Mouse (Mus musculus): ENCODE measurements around the gene Gsta2.
"Not testable (repeated sequence)": the region's sequence is repeated elsewhere in the genome, so short reads cannot be mapped to it uniquely, and the experiment has no call there.

GRCm38 (mm10) chr9:78350007-78350406, 5.6 kb downstream of the Gsta2 start:
- not testable (repeated sequence) for TF ChIP-seq POLR2A (IDR thresholded peaks at IDR 0.05; ENCODE audit: low read depth, low read length); CTCF (IDR thresholded peaks at IDR 0.05; ENCODE audit: extremely low read depth, insufficient read depth, insufficient read length, insufficient replicate concordance)

Data from spleen, adult 2 months (tissue).